Comparison of ENCODE assay signal across 30 mouse cellular contexts in genomic region chr8:13141681-13142080, GRCm38 (mm10).
"Had no signal": no experiment of that assay in that cellular context is flagged by ENCODE, and none has a peak within 500 bp of the region (broad histone marks: within the 10 kb centered on the region; RNA-seq: fewer than 3 reads in every experiment).

No protein-coding gene starts in this region.

- H3K27ac ChIP-seq: left cerebral cortex, adult 2 months; limb, embryonic 10.5 days; limb, embryonic 12.5 days; limb, embryonic 13.5 days; limb, embryonic 15.5 days; liver, embryonic 12.5 days; liver, embryonic 13.5 days; liver, embryonic 14.5 days; liver, embryonic 15.5 days; lung, embryonic 15.5 days; macrophage; midbrain, embryonic 10.5 days; midbrain, embryonic 12.5 days; midbrain, embryonic 13.5 days; midbrain, embryonic 15.5 days; neural tube, embryonic 12.5 days had no signal

- H3K4me3 ChIP-seq: left cerebral cortex, adult 2 months; limb, embryonic 10.5 days; limb, embryonic 12.5 days; limb, embryonic 13.5 days; limb, embryonic 15.5 days; liver, embryonic 12.5 days; liver, embryonic 13.5 days; liver, embryonic 15.5 days; lung, embryonic 15.5 days; megakaryocyte, embryonic 14.5 days; midbrain, embryonic 10.5 days; midbrain, embryonic 12.5 days; midbrain, embryonic 13.5 days; midbrain, embryonic 15.5 days; myocyte; neural tube, embryonic 12.5 days had no signal

- H3K4me2 ChIP-seq: limb, embryonic 12.5 days; limb, embryonic 13.5 days; limb, embryonic 15.5 days; liver, embryonic 12.5 days; liver, embryonic 13.5 days; liver, embryonic 15.5 days; lung, embryonic 14.5 days; lung, embryonic 15.5 days; midbrain, embryonic 12.5 days; midbrain, embryonic 13.5 days; midbrain, embryonic 15.5 days; neural tube, embryonic 12.5 days had no signal

- DNase-seq: left cerebral cortex, postnatal 4 days; liver; liver, embryonic 13.5 days; liver, postnatal 0 days; lung, adult 18-20 months; lung, adult 2 months; lung, embryonic 14.5 days; lung, postnatal 10 days; lung, postnatal 14 days; lung, postnatal 36 days; lung, postnatal 4 days; midbrain, embryonic 14.5 days had no signal

- H3K9ac ChIP-seq: limb, embryonic 12.5 days; limb, embryonic 13.5 days; limb, embryonic 15.5 days; liver, embryonic 12.5 days; liver, embryonic 13.5 days; liver, embryonic 14.5 days; liver, embryonic 15.5 days; liver, postnatal 0 days; lung, embryonic 14.5 days; lung, embryonic 15.5 days; midbrain, embryonic 12.5 days; midbrain, embryonic 13.5 days; midbrain, embryonic 15.5 days; neural tube, embryonic 12.5 days had no signal

- ATAC-seq: liver, embryonic 12.5 days; liver, postnatal 0 days; lung, postnatal 0 days; midbrain, embryonic 13.5 days; midbrain, embryonic 15.5 days had no signal

- H3K9me3 ChIP-seq: limb, embryonic 10.5 days; limb, embryonic 12.5 days; limb, embryonic 13.5 days; limb, embryonic 15.5 days; liver, embryonic 12.5 days; liver, embryonic 13.5 days; liver, embryonic 15.5 days; lung, embryonic 15.5 days; megakaryocyte, embryonic 14.5 days; midbrain, embryonic 10.5 days; midbrain, embryonic 12.5 days; midbrain, embryonic 13.5 days; midbrain, embryonic 15.5 days; neural tube, embryonic 12.5 days had no signal

- H3K27me3 ChIP-seq: limb, embryonic 12.5 days; limb, embryonic 13.5 days; limb, embryonic 15.5 days; liver, embryonic 12.5 days; liver, embryonic 13.5 days; liver, embryonic 15.5 days; lung, embryonic 15.5 days; megakaryocyte, embryonic 14.5 days; midbrain, embryonic 12.5 days; midbrain, embryonic 13.5 days; midbrain, embryonic 15.5 days; neural tube, embryonic 12.5 days had no signal

- H3K4me1 ChIP-seq: limb, embryonic 10.5 days; limb, embryonic 12.5 days; limb, embryonic 13.5 days; limb, embryonic 15.5 days; liver, embryonic 12.5 days; liver, embryonic 13.5 days; liver, embryonic 15.5 days; lung, embryonic 15.5 days; megakaryocyte, embryonic 14.5 days; midbrain, embryonic 10.5 days; midbrain, embryonic 12.5 days; midbrain, embryonic 13.5 days; midbrain, embryonic 15.5 days; neural tube, embryonic 12.5 days had no signal
